Mouse (Mus musculus) left cerebral cortex, adult 9 months (tissue): ENCODE data around the gene Col6a2.
A peak's percentile ranks its signal among the peaks of the same experiment; 100 is the strongest.

Source experiments
- DNase-seq, 2 experiments: peaks; one replicate each; pipeline ENCODE4 v3.0.0; 2022; ENCODE audit warnings: low spot score in 2 of 2

The Col6a2 gene

DNA sequence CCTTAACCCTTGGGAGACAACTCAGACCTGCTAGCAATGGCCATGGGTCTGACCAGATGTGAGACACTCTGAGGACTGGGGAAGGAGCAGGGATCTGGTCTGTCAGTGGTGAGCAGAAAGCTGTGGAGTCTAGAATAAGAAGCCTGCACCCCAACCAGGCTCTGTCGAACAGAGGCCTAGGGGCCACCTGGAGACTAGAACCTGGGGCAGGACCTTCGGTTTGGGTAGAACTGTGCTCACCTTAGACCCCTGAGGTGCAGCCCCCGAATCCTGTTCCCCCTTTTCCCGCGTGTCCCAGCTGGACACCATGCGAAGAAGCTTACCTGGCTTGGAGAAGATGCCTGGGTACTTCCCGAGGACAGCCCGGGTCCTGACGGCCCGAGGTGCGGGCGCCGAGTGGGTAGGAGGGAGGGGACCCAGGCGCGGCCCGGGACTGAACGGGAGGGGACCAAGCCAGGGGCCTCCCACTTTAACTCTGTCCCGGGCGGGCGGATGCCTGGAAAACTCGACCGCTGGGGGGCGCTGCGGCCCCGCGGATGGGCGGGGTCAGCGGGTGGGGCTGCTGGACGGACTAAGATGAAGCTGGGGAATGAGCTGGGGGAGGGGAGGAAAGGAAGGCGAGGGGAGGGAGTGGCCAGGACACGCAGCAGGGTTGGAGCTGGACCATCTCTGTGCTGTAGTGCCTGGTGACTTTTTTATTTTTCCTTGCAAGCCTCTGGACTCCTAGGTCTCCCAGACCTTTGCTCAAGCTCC, at the start of gene Col6a2:
Col6a2 (minus strand) TSS at position 703 of the 753 bp plus-strand sequence.
- DNase-seq: peak; percentile 28 to 70

DNA sequence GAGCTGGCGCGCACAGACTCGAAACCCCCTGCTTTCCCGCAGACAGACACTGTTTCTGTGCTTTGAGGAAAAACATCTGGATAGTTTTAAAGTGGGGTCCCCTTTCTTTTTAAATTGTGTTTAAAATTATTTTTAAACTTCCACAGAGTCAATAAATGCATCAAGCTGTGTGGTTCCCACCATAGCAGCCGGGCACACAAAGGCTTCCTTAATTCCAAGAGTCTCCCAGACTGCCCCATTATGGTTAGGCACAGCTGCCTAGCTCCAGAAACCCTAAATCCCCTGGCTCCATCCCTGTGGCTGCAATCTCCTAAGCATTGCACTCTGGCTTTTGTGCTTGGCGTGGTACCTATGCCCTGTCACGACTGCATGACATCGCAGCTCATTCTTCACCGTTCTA, 48.5 kb upstream of the Col6a2 start:
- DNase-seq: no peak

DNA sequence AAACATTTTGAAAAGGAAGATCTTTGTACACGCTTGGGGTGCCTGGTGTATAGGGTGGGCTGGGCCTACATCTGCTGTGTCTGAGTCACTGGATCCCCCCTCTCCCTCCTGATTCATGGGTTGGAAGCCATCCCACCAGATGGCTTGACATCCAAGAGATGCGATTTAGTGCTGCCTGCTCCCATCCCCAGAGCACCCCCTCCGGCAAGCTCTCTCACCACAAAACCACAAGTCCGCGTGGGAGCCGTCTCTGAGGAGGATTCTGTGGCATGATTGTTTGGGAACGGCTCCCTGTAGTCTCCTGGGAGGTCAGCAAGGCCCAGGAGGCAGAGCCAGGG, 45.5 kb upstream of the Col6a2 start:
- peak; percentile 68 to 85 for DNase-seq

DNA sequence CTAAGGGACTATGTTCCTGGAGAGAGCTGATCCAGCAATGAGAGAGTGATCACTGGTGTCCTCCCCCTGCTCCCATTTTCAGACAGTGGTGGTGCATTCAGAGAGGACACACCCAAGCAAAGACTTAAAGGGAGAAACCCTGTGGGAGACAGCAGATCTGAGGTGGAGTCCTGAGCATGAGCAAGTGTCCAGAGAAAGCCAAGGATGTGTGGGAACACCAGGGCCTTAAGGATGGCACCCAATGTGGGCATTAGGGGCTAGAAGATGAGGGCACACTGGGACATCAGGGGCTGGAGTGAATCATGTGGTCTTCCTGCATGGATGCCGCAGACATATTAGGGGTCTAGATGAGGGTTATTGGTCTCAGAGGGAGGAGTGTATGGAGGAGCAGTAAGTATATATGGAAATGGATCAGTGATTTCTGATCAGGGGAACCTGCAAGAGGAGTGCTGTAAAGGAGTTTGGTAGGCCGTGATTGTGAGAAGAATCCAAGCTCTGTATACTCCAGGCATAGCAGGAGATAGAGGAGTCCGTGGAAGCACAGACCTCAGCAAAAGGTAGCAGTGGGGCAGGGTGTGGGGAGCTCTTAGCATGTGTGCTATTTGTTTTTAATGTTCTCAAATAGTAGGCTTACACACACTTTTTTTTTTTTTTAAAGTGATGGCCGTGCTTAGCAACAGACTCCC, 45.0 kb upstream of the Col6a2 start:
- DNase-seq: no peak

DNA sequence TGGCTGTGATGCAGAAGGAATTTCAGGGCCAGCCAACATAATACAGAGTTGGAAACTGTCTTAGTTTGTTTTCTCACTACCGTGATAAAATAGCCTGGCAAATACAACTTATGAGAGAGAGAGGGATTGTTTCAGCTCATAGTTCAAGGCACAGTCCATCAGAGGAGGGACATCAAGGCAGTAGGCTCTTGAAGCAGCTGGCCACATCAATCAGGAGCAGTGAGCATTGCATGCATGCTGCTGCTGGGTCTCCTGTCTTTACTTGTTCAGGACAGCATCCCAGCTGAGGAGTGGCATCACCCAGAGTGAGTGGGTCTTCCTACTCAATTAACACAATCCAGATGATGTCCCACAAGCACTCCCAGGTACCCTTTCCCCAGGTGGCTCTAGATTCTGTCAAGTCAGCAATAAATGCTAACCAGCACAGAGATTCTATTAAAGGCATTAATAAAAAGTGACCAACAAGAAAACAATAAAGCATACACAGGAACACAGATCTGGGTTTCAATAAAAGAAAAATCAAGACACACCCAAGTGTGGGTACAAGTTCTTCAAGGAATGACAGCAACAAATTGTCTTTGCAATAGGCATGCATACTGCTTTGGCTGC, 43.9 kb upstream of the Col6a2 start:
- no peak for DNase-seq

DNA sequence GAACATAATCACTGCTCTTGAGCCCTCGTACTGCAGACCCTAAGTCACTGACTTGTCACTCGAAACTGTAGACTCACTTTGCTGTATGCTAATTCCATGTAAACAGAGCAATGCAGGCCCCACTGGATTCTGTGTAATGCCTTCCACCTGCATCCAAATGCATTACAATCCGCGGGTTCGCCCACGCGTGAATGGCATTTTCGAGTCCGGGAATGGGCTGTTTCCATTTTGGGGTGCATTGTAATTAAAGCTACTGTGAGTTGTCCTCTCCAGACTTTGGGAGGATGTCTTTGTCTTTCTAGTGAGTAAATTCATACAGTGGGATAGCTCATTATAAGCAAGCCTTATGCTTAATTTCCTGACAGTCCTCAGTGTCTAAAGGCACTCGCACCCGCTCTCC, 42.1 kb upstream of the Col6a2 start:
- DNase-seq: peak in 1 of 2 experiments; percentile 29

DNA sequence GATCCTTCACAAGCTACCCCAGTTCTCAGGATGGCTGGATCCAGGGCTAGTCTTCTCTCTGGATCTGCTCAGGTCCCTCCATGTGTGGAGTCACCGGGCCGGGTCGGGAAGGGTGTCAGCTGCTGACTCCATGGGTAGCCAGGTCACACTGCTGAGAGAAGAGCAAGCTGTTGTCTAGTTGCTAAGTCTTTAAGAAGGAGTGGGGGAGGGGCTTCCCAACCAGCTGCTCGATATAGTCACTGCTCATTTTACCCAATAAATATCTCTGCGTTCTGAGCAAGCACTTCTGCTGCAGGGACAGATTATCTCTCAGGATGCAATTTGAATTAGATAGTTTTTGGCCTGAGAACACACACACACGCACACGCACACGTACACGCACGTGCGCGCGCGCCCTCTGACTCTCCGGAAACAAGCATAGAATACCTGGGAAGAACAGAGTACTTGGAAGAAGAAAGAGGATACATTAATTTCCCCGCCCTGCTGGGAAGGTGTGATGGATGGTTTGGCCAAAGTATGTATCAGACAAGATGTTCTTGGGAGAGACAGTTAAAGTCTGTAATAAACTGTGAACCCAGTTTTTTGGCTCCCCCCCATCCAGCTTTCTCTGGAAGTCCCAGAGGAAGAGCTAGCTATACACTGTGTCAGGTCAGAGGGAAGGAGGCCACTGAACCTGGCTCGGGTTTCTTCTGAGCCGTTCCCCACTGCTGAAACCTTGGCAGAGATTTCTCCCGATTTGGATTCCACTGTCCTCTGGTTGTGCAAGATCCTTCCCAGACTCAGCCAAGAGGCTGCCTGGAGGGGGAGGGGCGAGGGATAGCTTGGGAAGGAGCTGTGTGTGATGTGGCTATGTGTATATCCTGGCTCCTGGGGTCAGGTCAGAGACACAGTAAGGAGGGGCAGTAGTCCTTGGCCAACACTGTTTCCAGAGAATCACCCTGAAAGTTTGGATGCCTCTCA, 41.0 kb upstream of the Col6a2 start:
- no peak for DNase-seq

DNA sequence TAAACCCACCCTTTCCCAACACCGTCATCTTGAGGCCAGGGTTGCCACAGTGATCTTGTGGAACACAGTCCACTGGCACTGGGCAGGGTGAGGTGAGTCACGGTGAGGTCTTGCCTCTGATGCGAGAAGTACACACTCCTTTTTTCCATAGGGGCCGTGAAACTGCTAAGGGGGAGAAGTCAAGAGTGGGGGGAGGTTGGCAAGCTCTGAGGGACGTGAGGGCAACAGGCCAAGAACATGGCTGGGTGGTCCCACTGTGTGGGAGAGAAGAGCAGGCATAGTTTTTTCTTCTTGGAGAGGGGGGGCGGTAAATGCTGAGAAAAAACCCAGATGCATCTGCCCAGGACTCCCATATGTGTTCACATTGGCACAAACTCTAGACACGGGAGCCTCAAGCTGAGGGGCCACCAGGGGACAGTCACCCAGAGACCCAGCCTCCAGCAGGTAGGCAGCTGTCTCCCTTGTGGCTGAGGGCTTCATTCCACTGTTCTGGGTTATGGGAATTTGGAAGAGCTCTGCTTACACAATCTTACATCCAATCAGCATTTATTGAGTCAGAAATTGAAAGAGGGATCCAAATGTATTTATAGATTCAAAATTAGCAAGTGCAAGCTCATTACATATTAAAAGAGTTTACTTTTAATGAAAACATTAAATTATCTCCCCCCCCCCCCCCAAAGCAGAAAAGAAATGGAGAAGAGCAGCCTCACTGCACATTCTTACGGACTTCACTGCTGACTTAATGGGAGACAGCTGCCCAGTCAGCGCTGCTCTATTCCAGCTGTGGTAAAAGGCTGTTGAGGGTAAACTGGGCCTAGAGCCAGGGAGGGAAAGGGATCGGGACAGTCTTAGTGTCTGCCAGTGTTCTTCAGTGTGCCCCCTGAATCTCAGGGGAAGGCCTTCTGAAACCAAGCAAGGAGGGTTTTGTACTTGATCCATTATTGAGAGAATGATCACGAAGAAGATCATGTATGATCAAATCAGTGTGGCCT, 30.2 kb upstream of the Col6a2 start:
- DNase-seq: no peak

DNA sequence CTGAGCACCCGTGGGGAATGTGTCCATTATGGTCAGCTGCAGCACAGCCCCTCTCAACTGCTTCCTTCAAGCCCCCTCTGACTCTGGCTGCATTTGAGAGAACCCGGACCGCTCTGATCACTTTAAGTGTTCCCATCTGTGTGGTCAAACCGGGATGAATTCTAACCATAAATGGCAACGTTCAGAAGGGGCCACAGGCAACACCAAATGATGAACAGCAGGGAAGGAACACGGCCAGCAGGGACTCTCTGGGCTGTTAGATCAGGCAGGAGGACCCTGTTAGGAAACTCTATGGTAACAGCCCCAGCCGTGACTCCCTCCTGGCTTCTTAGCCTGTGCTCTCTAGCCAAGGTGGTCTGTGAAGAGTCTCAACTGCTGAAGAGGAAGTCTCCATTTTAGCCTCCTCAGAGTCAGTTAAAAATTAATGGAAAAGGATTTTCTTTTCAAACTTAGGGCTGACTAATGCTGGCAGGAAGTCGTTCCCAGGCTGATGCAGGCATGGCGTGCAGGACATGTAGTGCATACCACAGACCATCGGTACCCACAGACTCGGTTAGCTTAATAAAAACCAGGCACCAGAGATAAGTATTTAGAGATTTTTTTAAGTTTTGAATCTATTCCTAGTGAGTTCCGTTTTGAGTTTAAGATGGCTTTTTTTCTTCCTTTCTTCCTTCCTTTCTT, 27.4 kb upstream of the Col6a2 start:
- DNase-seq: no peak

DNA sequence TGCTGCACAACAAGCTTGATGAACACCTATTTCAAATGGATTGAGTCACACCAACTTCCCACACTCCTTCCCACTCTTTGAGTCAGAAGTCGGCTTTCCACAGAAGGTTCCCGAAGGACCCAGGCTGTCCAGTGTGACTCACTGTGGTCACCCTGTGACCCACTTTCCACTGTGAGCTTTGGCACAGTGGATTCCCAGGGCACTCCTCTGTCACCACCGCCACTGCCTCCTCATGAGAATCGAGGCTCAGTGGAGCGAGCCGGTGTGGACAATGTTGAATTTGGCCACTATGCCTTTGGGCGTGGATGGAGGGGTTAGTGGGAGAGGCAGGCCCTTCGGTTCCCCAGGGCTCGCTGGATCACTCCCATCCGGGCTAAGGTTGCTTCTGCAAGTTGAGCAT, 25.3 kb upstream of the Col6a2 start:
- no peak for DNase-seq

DNA sequence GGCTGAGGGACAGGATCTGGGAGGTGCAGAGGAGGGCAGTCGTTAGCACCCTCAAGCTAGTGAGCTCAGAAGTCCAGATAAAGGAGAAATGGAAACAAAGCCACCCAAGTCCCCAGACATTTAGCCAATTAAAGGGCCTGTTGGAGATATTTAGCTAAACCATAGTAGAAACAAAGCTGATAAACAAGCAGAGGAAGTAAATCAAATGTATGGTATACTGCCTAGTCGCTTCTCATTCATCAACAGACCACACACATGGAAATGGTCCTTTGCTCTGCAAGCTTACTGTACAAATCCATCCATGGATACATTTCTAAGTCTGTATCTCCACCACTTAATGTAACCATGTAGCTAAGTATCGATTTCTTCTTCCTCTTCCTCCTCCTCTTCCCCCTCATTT, 24.0 kb upstream of the Col6a2 start:
- DNase-seq: no peak

DNA sequence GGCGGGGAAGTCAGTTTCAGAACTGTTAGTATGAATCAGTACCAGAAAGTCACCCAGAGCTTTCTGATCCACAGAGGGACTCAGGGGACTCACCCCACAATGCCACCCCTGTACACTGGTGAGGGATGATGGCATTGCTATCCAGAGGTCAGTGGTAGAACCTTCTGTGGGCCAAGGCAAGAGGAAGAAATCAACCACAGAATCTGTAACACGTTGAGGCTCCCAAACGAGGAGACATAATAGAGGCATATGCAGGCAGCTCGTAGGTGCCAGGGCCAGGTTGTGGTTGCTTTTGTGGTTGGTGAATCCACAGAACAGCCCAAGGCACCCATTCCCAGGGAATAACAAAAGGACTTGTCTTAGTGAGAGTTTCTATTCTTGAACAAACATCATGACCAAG, 22.3 kb upstream of the Col6a2 start:
- DNase-seq: no peak

DNA sequence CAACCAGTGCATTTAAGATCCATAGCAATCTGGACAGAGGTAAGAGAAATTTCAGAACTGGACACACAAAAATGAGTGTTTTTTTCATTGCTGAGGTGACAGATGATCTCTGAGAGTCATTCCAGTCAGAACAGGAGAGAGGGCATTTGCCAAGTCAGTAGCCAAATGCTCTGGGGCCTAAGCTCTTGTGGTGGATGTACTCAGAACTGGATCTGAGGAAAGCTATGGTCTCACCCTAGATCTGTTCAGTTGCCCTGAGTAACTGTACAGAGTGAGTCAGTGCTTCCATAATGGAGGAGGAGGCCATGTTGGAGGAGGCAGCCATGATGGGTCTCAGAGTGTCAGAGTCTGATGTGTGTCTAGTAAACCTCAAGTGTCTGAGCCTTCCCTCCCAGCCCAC, 21.6 kb upstream of the Col6a2 start:
- DNase-seq: no peak

DNA sequence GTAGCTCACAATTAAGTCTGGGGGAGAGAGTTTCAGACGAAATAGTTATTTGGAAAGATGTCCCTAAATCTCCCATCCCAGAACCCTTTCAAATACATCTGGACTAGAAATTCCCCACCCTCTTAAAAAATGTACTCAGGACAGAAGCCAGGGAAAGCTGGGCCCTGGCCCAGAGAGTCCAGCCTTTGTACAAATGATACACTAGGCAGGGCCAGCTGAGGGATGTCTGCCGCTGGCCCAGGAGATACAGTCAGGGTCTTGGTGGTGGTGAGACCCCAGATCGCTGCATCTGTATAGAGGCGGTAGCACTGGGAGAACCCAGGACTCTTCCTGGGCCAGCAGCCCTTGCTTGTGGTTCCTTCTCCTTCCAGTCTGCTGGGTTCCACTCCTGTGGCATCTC, 20.6 kb upstream of the Col6a2 start:
- DNase-seq: no peak

DNA sequence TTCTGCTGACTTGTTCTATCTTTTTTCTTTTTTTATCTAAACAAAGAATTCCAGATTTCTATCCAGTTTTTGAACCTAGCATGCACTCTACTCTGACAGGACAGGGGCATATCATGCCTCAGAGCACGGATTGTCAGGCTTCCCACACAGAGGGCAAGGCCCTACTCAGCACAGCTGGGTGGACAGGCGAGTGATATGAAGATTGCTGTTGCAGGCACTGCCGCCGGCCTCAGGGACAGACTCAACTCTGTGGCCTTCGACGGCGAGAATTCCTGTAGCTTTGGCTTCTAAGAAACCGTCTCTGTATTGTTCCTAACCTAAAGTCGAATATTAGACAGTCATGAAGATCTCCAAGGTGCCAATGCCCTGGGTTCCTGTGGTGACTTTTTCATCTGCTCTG, 20.0 kb upstream of the Col6a2 start:
- DNase-seq: no peak

DNA sequence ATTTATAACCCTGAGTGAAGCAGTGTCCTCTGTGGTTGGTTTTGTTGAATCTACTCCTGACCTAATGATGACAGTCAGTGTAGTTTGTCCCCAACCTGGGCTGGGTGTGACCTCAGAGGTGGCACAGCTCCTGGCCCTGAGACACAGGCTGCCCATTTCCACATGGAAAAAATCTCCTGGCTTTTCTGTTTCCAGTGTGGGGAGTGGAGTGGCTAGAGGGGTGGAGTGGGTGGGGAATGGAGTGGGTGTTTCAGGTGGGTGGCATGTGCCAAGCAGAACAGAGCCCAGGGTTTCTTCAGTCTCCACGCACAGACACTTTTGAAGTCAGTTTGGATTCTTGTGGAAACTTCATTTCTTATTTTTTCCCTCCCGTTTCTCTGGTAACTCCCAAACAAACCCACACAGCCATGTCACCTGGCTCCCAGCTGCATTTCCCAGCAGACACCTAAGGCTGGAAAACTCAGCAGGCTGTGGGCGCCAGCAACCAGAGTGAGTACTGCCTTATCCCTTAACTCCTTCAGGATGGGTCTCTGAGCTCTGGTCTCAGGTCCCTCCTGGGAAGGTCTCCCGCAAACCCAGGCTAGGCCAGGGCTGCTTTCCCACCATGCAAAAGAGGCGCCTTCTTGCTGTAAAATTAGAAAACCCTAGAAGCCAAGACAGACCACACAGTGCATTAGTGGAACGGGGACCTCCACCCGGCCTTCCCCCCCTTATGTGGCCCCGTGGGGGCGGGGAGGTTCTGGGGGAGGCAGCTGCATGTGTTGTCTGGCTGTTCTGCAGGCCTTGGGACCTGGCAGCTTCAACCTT, 19.4 kb upstream of the Col6a2 start:
- peak; percentile 45 to 51 for DNase-seq

DNA sequence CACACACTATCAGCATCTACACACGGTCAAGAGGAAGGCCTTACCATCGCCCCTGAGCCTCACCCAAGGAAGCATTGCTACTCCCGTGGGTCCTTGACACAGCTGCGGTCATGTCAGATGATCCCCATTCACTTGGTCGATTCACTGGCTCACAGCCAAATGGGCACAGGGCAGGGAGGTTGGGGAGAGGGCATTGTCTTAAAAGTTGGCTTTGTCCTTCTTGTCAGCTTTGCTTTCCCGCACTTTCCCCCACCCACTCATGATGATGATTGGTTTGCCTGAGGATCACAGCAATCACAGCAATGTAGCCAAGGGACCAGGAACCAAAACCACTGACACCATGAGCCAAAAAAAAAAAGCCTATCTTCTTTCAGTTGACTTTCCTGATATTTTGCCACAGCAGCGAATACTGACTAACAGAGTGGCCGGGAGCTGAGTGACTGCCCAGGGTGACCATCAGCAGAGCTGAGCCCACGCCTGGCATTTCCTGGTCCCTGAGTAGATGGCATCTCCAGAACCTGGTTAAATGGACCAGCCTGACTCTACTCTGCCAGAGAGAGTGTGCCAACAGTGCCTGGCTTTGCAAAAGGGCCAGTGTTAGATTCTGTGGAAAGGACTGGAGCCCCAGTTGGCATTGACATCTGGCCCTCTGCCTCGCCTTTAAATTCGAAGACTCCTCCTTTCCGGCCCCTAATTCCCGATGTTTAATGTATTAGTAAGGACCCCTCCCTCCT, 18.6 kb upstream of the Col6a2 start:
- no peak for DNase-seq

DNA sequence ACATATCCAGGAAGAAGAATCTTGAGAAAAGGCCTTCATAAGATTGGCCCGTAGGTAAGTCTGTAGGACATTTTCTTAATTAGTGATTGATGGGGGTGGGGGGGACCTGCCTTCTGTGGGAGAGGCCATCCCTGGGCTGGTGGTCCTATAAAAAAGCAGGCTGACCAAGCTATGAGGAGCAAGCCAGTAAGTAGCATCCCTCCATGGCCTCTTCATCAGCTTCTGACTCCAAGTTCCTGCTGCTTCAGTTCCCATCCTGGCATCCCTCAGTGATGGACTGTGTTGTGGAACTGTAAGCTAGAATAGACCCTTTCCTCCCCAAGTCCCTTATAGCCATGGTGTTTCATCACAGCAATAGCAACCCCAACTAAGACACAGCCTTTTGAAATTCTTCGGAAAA, 16.5 kb upstream of the Col6a2 start:
- DNase-seq: no peak

DNA sequence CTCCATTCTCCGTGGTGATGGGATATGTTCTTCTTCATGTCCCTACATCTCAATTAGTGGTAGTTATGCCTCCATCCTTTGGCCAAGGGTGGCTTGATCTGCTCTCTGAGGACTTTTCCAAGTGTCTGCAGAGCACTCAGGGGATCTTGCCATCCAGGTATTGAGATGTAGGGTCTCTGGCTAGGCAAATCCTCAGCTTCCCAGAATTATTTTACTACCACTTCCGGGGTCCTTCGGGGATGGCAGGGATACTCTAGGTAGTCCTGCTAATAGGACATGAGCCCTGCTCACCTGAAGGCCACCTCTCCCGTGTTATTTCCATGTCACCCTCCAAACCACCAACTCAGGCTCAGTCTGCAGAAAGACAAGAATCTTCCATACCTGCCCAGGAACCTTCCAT, 13.2 kb upstream of the Col6a2 start:
- no peak for DNase-seq
